Mouse (Mus musculus) cerebellum, adult 2 months (tissue): ENCODE results near the gene Ptpn1.

Source experiments
- CTCF ChIP-seq: fragments of 200-500 bp; IDR thresholded peaks from 2 replicates; pipeline ENCODE4 v1.5.1; 2011; ENCODE audit warnings: low read depth, mild to moderate bottlenecking, control low read depth, low read length, moderate library complexity, borderline replicate concordance; ENCODE audit not compliant: insufficient read depth
- POLR2A ChIP-seq: fragments of 200-500 bp; IDR thresholded peaks from 2 replicates; pipeline ENCODE4 v1.6.1; 2011; ENCODE audit warnings: low read length, control low read depth, borderline replicate concordance; ENCODE audit not compliant: insufficient read depth

DNA sequence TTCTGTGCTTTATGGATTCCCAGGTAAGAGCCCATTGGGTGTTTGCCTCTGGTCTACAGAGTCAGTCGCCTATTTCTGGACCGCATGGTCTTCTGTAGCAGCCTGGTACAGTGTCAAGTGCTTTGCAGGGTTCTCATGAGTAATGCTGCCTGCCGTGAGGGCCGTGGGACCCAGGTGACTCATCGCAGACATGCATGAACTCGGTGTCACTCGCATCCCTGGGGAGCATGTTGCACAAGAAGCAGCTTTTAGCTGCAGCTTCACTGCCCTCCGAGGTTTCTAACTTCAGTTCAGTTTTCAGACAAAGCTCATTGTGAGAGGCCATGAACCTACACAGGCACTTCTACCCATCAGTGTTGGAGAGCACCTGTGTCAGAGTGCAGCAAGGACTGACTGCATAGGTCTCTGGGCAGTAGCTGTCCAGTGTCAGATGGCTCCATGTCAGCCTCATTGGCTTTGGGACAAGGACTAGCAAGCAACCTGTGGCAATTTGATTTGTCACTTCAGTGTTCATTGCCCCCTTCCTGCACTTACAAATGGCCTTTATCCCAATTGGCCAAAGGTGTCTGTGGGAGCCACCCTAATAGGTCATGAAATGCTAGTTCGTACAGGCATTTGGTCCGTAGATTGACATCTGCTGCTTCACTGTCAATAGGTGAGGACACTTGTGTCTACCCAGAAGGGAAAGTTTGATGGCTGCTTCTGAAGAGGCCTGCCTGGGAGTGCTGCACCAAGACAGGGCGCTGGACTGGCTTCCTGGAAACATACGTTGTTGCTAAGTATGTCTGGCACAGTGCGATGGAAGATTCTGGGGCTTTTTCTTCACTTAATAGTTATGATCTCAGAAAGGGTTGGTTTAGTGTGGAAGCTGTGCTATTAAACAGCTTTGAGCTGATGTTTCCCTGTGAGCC, 19.7 kb downstream of the Ptpn1 start:
- TF ChIP-seq CTCF, result no peak
- TF ChIP-seq POLR2A, result no peak
